Mouse (Mus musculus) kidney, embryonic 14.5 days (tissue): ENCODE measurements around the gene Tmem115. TPM values are rescaled to one million over a fixed set of nuclear protein-coding genes. Genes with fewer than 3 reads are reported as not detected.

Experiments used
- ATAC-seq: fragments of 200-750 bp; cut with Nextera tagmentation; 2 replicates; pipeline ENCODE4 v1.8.0; 2017; ENCODE audit warnings: moderate number of reproducible peaks, mild to moderate bottlenecking, moderate TSS enrichment, moderate library complexity; ENCODE audit not compliant: low FRiP score, low TSS enrichment
- H3K27ac ChIP-seq: fragments of 300-500 bp; sonication (generic); 2 replicates; pipeline ENCODE4 v1.5.1; 2014; ENCODE audit warnings: low read depth, mild to moderate bottlenecking, low read length, moderate library complexity, mixed read lengths
- H3K27me3 ChIP-seq: fragments of 300-500 bp; sonication (generic); 2 replicates; pipeline ENCODE4 v1.6.1; 2014; ENCODE audit warnings: mild to moderate bottlenecking, low read length; ENCODE audit not compliant: control insufficient read depth, insufficient read depth
- H3K36me3 ChIP-seq: fragments of 300-500 bp; sonication (generic); 2 replicates; pipeline ENCODE4 v1.6.1; 2014; ENCODE audit warnings: low read length, mixed read lengths; ENCODE audit not compliant: control insufficient read depth, insufficient read depth
- H3K4me1 ChIP-seq: fragments of 300-500 bp; sonication (generic); 2 replicates; pipeline ENCODE4 v1.6.1; 2014; ENCODE audit warnings: low read length, mixed read lengths; ENCODE audit not compliant: control insufficient read depth, insufficient read depth
- H3K4me2 ChIP-seq: fragments of 300-500 bp; sonication (generic); replicated peaks from 2 replicates; pipeline ENCODE4 v1.6.1; 2014; ENCODE audit warnings: low read depth, mild to moderate bottlenecking, low read length
- H3K4me3 ChIP-seq: fragments of 300-500 bp; sonication (generic); 2 replicates; pipeline ENCODE4 v1.5.1; 2014; ENCODE audit warnings: mild to moderate bottlenecking, low read length
- H3K9ac ChIP-seq: fragments of 300-500 bp; sonication (generic); 2 replicates; pipeline ENCODE4 v1.6.1; 2014; ENCODE audit warnings: low read depth, mild to moderate bottlenecking, low read length, moderate library complexity
- H3K9me3 ChIP-seq: fragments of 300-500 bp; sonication (generic); 2 replicates; pipeline ENCODE4 v1.6.1; 2016; ENCODE audit warnings: low read length; ENCODE audit not compliant: control insufficient read depth
- WGBS: fragments of 180-500 bp; shearing (Covaris S2); extraction: QIAGEN DNeasy Blood & Tissue Kit; methylation state at CpG from one replicate; pipeline ENCODE4 v1.1.7; 2014; 5-methylcytosine and 5-hydroxymethylcytosine counted together
- polyA plus RNA-seq: library from polyadenylated mRNA; unstranded; fragments of >200 nt; fragmentation: Nextera tagmentation; extraction: Ambion mirVana; gene quantifications from 2 replicates; pipeline ENCODE4 v1.2.1, GENCODE M21; 2014

The Tmem115 gene
- polyA plus RNA-seq, 1 experiment from 2014 or later = 49.9 TPM

- Histone ChIP-seq H3K4me3 (peak overlapping the region; percentile 83), H3K4me2 (peak overlapping the region; percentile 54), H3K27ac (0 out of 2 replicates have a peak overlapping the region, but pooled peaks have one; percentile 24), H3K36me3 (peaks cover 41% of the 10 kb centered on the region), H3K27me3 (no peaks in the 10 kb centered on the region), H3K4me1 (peaks cover 9% of the 10 kb centered on the region; the same call in 1 of the 2 replicates), H3K9ac (peak overlapping the region; percentile 79), H3K9me3 (no peaks in the 10 kb centered on the region)
- no peak for ATAC-seq
- WGBS = 3% methylated on average over 33 of the region's 33 CpGs
Observed at GRCm38 (mm10) chr9:107587833-107588639, 54.3 kb downstream of the Tmem115 start.

Other genes with a start within 250 kb of the Tmem115 start
- 3.8 and 6.5 TPM in 2 replicates for gene Mapkapk3, start 244.1 kb upstream of the Tmem115 start, polyA plus RNA-seq
- 6.3 and 7.1 TPM in 2 replicates for gene Cish, start 237.9 kb upstream of the Tmem115 start, polyA plus RNA-seq
- 9.7 and 11.3 TPM in 2 replicates for gene Hemk1, start 195.6 kb upstream of the Tmem115 start, polyA plus RNA-seq
- 0.31 and 0.43 TPM in 2 replicates for gene 6430571L13Rik, start 193.3 kb upstream of the Tmem115 start, polyA plus RNA-seq
- 0.77 and 0.87 TPM in 2 replicates for gene Cacna2d2, start 134.3 kb upstream of the Tmem115 start, polyA plus RNA-seq
- 28.7 and 32.3 TPM in 2 replicates for gene Cyb561d2, start 8.2 kb downstream of the Tmem115 start, polyA plus RNA-seq
- 41.0 and 48.6 TPM in 2 replicates for gene Nprl2, start 8.3 kb downstream of the Tmem115 start, polyA plus RNA-seq
- 0.76 and 1.7 TPM in 2 replicates for gene Zmynd10, start 13.4 kb downstream of the Tmem115 start, polyA plus RNA-seq
- gene Rassf1, start 17.6 kb downstream of the Tmem115 start, polyA plus RNA-seq = 53.2 and 60.1 TPM in 2 replicates
- gene Tusc2, start 29.3 kb downstream of the Tmem115 start, polyA plus RNA-seq = 39.0 and 45.9 TPM in 2 replicates
- gene Hyal2, start 34.0 kb downstream of the Tmem115 start, polyA plus RNA-seq = 135 and 136 TPM in 2 replicates
- 6.8 and 7.3 TPM in 2 replicates for gene Hyal1, start 43.0 kb downstream of the Tmem115 start, polyA plus RNA-seq
- gene Naa80, start 44.9 kb downstream of the Tmem115 start, polyA plus RNA-seq = 16.0 and 18.4 TPM in 2 replicates
- gene Hyal3, start 46.9 kb downstream of the Tmem115 start, polyA plus RNA-seq = 0.84 and 1.5 TPM in 2 replicates
- gene Ifrd2, start 53.7 kb downstream of the Tmem115 start, polyA plus RNA-seq = 59.1 and 61.4 TPM in 2 replicates
- gene Sema3b, start 75.3 kb downstream of the Tmem115 start, polyA plus RNA-seq = 6.4 and 9.5 TPM in 2 replicates
- 386 and 445 TPM in 2 replicates for gene Gnai2, start 101.4 kb downstream of the Tmem115 start, polyA plus RNA-seq
- gene Slc38a3, start 135.6 kb downstream of the Tmem115 start, polyA plus RNA-seq = 4.8 and 6.5 TPM in 2 replicates
- gene Gnat1, start 145.8 kb downstream of the Tmem115 start, polyA plus RNA-seq = 4.7 and 5.3 TPM in 2 replicates
- 32.4 and 38.4 TPM in 2 replicates for gene Sema3f, start 176.5 kb downstream of the Tmem115 start, polyA plus RNA-seq
- gene Rbm5, start 237.1 kb downstream of the Tmem115 start, polyA plus RNA-seq = 128 and 193 TPM in 2 replicates